Mouse (Mus musculus) fat pad, adult 2 months (tissue): ENCODE results near the gene Ifrd1.

Experiments
- DNase-seq: peaks from one replicate; pipeline ENCODE4 v3.0.0-alpha.2; 2011; ENCODE audit warnings: low read depth, low spot score; ENCODE audit errors: extremely low read depth

Ifrd1 gene

GRCm38 (mm10) chr12:40243821-40244221 is 4.5 kb downstream of the Ifrd1 start:
- DNase-seq: no peak

DNA sequence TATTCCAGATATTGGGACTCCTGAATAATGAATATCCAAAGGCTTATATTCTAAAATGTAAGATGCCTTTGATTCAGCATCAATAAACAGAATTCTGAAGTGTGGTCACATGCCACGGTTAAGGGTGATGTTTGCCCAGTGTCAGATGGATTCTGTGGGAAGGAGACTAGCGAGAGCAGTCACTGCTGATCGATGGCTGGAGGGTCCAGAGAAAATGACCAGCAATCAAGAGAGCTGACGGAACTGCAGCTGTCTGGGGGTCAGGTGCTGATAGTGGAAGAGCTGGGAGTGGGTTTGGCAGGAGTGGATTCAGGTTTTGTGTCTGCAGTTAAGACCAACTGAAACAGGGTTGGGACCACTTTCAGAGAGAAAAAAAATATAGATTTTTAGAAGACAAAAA is 5.1 kb downstream of the Ifrd1 start:
- no peak for DNase-seq

DNA sequence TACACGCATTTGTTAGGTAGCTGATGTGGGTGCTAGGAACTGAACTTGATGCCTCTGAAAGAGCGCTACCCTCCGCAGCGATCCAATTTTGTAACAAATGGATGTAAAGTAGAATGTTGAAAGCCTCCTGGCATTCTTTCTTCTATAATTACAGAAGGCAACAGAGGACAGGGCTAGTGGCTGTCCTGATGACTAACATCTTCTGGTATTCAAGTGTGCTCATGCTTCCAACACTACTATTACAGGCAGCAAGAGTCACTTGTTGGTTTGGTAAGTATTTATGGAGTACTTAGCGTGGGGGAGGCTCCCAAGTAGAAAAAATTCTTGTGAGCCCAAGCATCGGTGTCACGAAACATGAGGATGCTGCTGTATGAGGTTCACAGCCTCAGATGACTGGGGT is 9.1 kb downstream of the Ifrd1 start:
- no peak for DNase-seq

DNA sequence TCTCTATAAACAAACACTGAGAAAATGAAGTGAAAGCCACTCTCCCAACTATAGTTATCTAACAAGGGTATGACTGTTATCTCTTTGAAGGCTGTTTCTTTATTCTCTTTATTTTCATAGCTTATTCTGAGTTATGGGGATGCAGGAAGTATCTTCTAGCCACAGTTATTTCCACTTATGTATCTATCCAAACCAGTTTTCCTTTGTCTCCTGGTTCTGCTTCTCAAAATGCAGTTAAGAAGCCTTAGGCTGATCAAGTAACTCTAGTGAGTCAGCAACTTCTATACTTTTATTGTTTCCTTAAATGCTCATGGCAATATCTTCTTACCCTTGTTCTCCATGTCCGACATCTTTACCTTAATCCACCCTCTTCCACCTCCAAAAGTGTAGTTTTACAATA is 16.1 kb downstream of the Ifrd1 start:
- no peak for DNase-seq

DNA sequence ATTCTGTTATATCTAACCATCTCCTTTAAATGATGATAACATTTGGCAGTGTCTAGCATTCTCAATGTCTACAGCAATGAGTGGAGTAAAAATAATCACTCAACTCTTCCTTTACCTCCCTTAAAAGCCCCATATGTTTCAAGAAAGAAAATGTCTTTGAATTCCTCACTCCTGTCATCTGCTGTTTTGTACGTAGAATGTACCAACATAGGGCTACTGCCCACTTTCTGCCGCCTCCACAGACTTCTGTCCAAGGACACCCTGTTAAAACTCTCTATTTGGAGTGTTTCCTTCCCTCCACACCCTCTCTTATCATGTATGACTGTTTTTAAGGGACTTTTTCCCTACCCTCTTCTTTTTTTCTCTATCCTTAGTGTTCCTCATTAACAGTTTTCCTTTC is 16.7 kb downstream of the Ifrd1 start:
- no peak for DNase-seq

- no peak for DNase-seq
These were observed 24.0 kb downstream of the Ifrd1 start for GRCm38 (mm10) chr12:40224171-40224880.

- DNase-seq: no peak
These were observed 24.6 kb downstream of the Ifrd1 start for GRCm38 (mm10) chr12:40223676-40224075.

DNA sequence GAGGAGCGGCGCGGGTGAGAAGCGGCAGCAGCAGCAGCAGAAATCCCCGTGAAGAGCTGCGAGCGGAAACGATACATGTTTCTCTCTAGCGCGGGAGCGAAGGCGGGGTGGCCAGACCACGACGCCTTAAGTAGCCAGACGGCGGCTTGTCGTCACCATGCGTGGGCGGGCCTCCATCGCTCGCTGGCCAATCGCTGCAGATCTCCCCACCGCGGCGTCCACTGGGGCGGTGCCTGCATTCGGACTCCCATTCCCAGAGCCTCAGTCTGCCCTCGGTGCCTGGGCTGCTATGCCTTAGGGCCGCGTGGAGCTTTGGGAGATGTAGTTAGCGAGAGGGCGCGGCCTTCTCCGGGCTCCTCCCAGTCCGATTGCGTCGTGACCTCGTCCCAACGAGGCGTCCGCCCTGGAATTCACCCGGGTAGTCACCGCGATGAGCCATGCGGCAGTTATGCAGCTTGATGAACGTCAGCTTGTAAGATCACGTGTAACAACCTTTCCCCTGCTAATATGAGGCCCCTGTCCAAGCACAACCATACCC is 25.2 kb downstream of the Ifrd1 start:
- DNase-seq: no peak

DNA sequence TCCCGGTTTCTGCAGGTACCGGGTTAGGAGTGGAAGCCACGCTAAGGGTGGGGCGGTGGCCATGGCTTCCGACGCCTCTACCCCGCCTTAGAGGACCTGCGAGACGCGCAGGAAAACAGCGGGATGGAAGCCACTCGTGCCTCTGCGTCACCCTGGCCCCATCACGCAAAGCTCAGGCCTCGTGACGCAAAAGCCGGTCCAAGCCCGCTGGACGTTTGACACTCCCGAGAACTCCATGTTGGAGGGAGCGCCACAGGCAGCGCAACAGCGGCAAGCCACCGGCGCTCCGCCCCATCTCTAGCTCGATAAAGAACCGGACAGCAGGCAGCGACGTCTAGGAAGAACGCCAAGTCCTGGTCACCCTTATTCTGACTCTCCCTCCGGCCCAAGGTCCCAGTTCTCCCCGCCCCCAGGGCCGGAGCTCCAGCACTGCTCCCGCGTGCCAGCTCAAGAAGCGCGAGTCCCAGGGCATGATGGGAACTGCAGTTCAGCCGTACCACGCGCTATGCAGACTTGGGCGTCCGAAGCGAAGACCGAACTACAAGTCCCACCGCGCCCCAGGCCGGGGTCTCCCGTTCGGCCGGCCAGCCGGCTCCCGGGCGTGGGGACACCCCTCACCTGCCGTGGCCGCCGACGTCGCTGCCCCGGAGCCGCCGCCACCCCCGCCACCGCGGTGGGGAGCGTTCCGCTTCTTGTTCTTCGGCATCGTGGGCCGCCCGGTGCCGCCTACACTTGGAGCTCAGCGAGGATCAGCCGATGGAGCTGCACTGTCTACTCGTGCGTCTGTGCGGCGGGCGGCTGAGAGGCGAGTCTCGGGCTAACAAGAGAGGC is 25.8 kb downstream of the Ifrd1 start:
- no peak for DNase-seq

- no peak for DNase-seq
These were observed 26.7 kb downstream of the Ifrd1 start for GRCm38 (mm10) chr12:40221611-40222010.

DNA sequence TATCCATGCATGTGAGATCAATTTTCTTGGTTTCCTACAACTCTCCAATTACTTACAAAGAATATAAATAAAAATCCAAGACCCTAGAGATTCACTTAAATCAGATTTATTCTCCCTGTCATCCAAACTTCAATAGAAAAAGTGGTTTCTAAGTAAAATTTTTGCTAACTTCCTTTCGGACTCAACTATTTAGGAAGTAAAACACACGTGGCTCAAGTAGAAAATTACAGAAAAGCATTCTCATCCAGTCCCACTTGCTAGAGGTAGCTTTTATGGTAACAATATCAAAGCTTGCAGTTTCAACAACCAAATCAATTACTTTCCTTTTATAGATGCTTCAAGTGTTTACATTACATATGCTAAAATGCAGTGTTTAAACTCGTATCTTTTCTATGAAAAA is 27.4 kb downstream of the Ifrd1 start:
- DNase-seq: no peak

DNA sequence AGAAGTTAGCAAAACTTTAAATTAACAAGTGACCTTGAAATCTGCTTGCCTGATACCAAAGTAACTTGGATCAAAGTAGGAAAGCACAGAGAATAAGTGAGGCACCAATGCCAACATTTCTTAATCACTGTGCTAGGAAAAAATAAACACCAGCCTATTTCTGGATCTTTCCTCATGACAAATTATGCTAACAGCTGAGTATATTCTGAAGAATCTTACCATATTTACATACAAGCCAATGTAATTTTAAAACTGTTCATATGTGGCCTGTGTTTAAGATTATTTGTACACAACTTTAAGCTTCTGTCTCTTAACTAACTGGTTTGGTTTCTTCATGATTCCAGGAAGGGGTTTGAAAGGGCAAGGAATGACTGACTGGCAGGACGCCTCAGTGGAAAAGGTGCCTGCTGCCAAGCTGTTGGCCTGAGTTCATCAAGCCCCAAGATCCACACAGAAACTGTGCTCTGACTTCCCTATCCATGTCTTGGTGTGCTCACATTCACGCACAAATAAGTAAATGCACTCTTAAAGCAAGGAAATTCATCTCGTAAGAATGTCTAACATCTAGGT is 28.2 kb downstream of the Ifrd1 start:
- no peak for DNase-seq

GRCm38 (mm10) chr12:40218430-40218945 is 29.8 kb downstream of the Ifrd1 start:
- no peak for DNase-seq

- DNase-seq: no peak
These were observed 30.5 kb downstream of the Ifrd1 start for GRCm38 (mm10) chr12:40217776-40218175.

DNA sequence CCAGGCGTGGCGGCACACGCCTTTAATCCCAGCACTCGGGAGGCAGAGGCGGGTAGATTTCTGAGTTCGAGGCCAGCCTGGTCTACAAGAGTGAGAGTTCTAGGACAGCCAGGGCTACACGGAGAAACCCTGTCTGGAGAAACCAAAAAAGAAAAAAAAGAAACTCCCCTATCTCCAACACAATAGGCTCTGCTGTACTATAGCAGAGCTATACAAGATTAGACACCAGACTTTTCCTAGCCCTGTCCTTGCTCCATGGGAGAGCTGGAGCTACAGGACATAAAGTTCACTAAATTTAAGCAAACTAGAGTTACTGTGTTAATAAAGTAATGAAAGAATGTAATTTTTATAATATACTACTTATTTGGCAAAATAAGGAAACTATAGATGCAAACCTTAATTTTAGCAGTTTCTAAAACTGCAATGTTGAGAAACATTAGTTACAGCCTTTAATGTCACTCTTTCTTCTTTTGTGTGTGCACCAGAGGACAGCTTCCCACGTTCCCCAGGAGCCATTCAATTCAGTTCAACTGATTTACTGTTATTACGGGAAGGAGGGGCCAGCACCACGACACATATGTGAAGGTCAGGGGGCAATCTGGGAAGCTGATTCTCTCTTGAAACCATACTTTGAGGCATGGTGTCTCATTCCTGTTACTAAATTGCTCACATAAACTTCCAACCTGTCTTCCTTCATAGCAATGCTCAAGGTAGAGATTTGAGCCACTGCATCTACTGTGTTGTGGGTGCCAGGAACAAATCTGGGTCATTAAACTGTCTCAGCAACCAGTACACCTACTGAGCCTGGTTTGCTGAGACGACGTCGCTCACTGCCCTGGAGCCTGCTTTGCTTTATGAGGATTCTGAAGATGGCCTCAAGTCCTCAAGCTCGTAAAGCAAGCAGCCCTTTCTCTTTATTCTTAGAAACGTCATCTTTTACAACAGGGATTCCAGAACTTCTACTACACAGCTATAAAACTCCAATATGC is 33.1 kb downstream of the Ifrd1 start:
- DNase-seq: no peak

DNA sequence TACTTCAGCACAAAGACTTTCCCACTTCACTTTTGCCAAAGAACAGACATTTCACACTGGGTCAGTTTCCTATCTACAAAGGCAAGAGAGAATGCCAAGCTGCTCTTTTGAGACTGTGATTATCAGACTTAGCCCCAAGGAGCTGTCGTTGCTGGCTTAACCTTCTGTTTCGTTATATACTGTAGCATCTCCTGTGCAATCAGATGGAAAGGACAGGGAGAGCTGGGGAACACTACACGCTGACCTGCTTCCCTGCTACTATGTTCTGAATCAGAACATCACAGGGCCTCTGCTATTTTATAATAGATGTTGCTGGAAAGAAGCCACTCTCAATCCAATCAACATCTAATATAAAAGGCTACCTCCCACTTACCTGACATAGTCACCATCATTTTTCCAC is 39.3 kb downstream of the Ifrd1 start:
- no peak for DNase-seq

GRCm38 (mm10) chr12:40207909-40208308 is 40.4 kb downstream of the Ifrd1 start:
- DNase-seq: no peak

- DNase-seq: no peak
These were observed 45.9 kb downstream of the Ifrd1 start for GRCm38 (mm10) chr12:40202161-40203035.

DNA sequence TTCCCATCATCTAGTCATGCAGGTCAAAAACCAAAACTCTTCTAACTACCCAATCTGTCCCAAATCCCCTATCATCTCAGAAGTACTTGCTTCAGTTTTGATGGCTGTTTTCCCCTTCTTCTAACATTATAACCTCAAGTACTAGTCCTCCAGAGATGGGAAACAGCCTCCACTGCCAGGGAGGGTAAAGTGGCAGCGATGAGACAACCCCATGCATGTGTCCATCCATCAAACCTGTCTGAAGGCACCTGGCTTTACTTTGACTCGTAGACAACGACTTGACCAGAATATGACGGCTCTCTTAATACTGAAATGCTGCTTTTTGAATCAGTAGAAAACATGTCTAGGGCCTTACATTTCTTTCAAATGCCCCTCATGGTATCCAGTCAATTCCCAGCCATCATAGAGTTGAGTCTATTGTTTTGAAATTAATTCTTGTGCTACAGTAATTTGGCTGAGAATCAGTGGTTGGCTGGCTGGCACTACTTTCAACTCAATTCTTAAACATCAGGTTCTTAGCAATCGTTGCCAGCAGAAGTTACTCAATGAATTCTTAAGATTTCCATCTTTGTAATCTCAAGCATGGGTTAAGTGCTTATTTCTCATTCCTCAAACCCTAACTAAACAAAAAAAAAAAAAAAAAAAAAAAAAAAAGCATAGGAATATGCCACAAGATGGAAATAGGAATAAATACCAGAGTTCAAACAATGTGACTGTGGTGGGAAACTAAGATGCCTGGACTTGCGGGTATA is 47.6 kb downstream of the Ifrd1 start:
- DNase-seq: no peak
